Mouse (Mus musculus): ENCODE data around the gene Itm2c. TPM values are rescaled to one million over a fixed set of nuclear protein-coding genes. Genes with fewer than 3 reads are reported as not detected.

Gene Itm2c
- polyA plus RNA-seq, 1 experiment from 2014 or later, result 258 TPM

GRCm38 (mm10) chr1:85900521-85901333, 6.6 kb downstream of the Itm2c start:
- Histone ChIP-seq H3K4me2 (replicated peaks) (no peak overlapping the region), H3K4me3 (no peak overlapping the region), H3K4me1 (peaks cover 62% of the 10 kb centered on the region), H3K27me3 (no peaks in the 10 kb centered on the region), H3K36me3 (peaks cover 28% of the 10 kb centered on the region), H3K9me3 (no peaks in the 10 kb centered on the region), H3K9ac (no peak overlapping the region), H3K27ac (peak overlapping the region; percentile 31; the same call in 1 of the 2 replicates)
- no peak for ATAC-seq (ENCODE audit: insufficient number of reproducible peaks, insufficient read depth, low FRiP score, low TSS enrichment)
- 72% methylated on average over 7 of the region's 7 CpGs for WGBS

GRCm38 (mm10) chr1:85901516-85902107, 7.5 kb downstream of the Itm2c start:
- H3K9ac ChIP-seq, result no peak overlapping the region
- peaks cover 54% of the 10 kb centered on the region for H3K4me1 ChIP-seq
- no peak overlapping the region for H3K4me3 ChIP-seq
- 61% methylated on average over 3 of the region's 3 CpGs for WGBS
- no peaks in the 10 kb centered on the region for H3K9me3 ChIP-seq
- peak; percentile 2; the same call in 1 of the 2 replicates for ATAC-seq (ENCODE audit: insufficient number of reproducible peaks, insufficient read depth, low FRiP score, low TSS enrichment)
- H3K36me3 ChIP-seq, result peaks cover 37% of the 10 kb centered on the region
- no peaks in the 10 kb centered on the region for H3K27me3 ChIP-seq
- H3K27ac ChIP-seq, result 0 out of 2 replicates have a peak overlapping the region, but pooled peaks have one; percentile 13
- H3K4me2 ChIP-seq (replicated peaks), result peak overlapping the region; percentile 9; the same call in 1 of the 2 replicates

- H3K36me3 ChIP-seq, result peaks cover 42% of the 10 kb centered on the region
- H3K4me3 ChIP-seq, result no peak overlapping the region
- ATAC-seq (ENCODE audit: insufficient number of reproducible peaks, insufficient read depth, low FRiP score, low TSS enrichment), result peak; percentile 54; the same call in 1 of the 2 replicates
- no peak overlapping the region for H3K27ac ChIP-seq
- 40% methylated on average over 7 of the region's 7 CpGs for WGBS
- H3K4me2 ChIP-seq (replicated peaks), result no peak overlapping the region
- no peaks in the 10 kb centered on the region for H3K9me3 ChIP-seq
- peaks cover 48% of the 10 kb centered on the region for H3K4me1 ChIP-seq
- H3K27me3 ChIP-seq, result no peaks in the 10 kb centered on the region
- no peak overlapping the region for H3K9ac ChIP-seq
Measured at GRCm38 (mm10) chr1:85902108-85902561, 8.1 kb downstream of the Itm2c start.

- WGBS, result 92% methylated on average over 12 of the region's 12 CpGs
- Histone ChIP-seq H3K9ac (no peak overlapping the region), H3K27me3 (no peaks in the 10 kb centered on the region), H3K4me1 (peaks cover 6% of the 10 kb centered on the region), H3K4me3 (no peak overlapping the region), H3K9me3 (no peaks in the 10 kb centered on the region), H3K4me2 (replicated peaks) (no peak overlapping the region), H3K36me3 (peaks cover 72% of the 10 kb centered on the region), H3K27ac (no peak overlapping the region)
- no peak; the same call in 1 of the 2 replicates for ATAC-seq (ENCODE audit: insufficient number of reproducible peaks, insufficient read depth, low FRiP score, low TSS enrichment)
Measured at GRCm38 (mm10) chr1:85906892-85907291, 12.8 kb downstream of the Itm2c start.

GRCm38 (mm10) chr1:85908754-85909590, 14.9 kb downstream of the Itm2c start:
- H3K4me2 ChIP-seq (replicated peaks), result no peak overlapping the region
- no peaks in the 10 kb centered on the region for H3K4me1 ChIP-seq
- no peak overlapping the region for H3K27ac ChIP-seq
- H3K36me3 ChIP-seq, result peaks cover 60% of the 10 kb centered on the region
- 68% methylated on average over 13 of the region's 13 CpGs for WGBS
- H3K9ac ChIP-seq, result no peak overlapping the region
- H3K4me3 ChIP-seq, result no peak overlapping the region
- no peaks in the 10 kb centered on the region for H3K9me3 ChIP-seq
- no peaks in the 10 kb centered on the region for H3K27me3 ChIP-seq
- no peak for ATAC-seq (ENCODE audit: insufficient number of reproducible peaks, insufficient read depth, low FRiP score, low TSS enrichment)

- Histone ChIP-seq H3K4me2 (replicated peaks) (no peak overlapping the region), H3K27me3 (no peaks in the 10 kb centered on the region), H3K9ac (no peak overlapping the region), H3K36me3 (peaks cover 19% of the 10 kb centered on the region), H3K9me3 (no peaks in the 10 kb centered on the region), H3K4me1 (peaks cover 6% of the 10 kb centered on the region; the same call in 1 of the 2 replicates), H3K27ac (no peak overlapping the region), H3K4me3 (no peak overlapping the region)
- no peak for ATAC-seq (ENCODE audit: insufficient number of reproducible peaks, insufficient read depth, low FRiP score, low TSS enrichment)
- WGBS, result 89% methylated on average over 7 of the region's 7 CpGs
Measured at GRCm38 (mm10) chr1:85913078-85913755, 19.1 kb downstream of the Itm2c start.

GRCm38 (mm10) chr1:85915890-85916289, 21.8 kb downstream of the Itm2c start:
- H3K4me3 ChIP-seq, result no peak overlapping the region
- H3K9ac ChIP-seq, result no peak overlapping the region
- ATAC-seq (ENCODE audit: insufficient number of reproducible peaks, insufficient read depth, low FRiP score, low TSS enrichment), result no peak
- H3K4me2 ChIP-seq (replicated peaks), result no peak overlapping the region
- 0 out of 2 replicates have a peak, but pooled peaks cover under 1% of the 10 kb centered on the region for H3K36me3 ChIP-seq
- H3K27ac ChIP-seq, result no peak overlapping the region
- no peaks in the 10 kb centered on the region for H3K27me3 ChIP-seq
- H3K4me1 ChIP-seq, result peaks cover 6% of the 10 kb centered on the region; the same call in 1 of the 2 replicates
- no peaks in the 10 kb centered on the region for H3K9me3 ChIP-seq

GRCm38 (mm10) chr1:85916830-85917450, 22.9 kb downstream of the Itm2c start:
- H3K36me3 ChIP-seq, result no peaks in the 10 kb centered on the region
- no peak overlapping the region for H3K4me3 ChIP-seq
- no peak; the same call in 1 of the 2 replicates for ATAC-seq (ENCODE audit: insufficient number of reproducible peaks, insufficient read depth, low FRiP score, low TSS enrichment)
- H3K4me1 ChIP-seq, result peaks cover 6% of the 10 kb centered on the region; the same call in 1 of the 2 replicates
- 51% methylated on average over 4 of the region's 4 CpGs for WGBS
- H3K9me3 ChIP-seq, result no peaks in the 10 kb centered on the region
- H3K4me2 ChIP-seq (replicated peaks), result no peak overlapping the region
- H3K9ac ChIP-seq, result no peak overlapping the region
- no peaks in the 10 kb centered on the region for H3K27me3 ChIP-seq
- H3K27ac ChIP-seq, result no peak overlapping the region

- Histone ChIP-seq H3K27ac (no peak overlapping the region), H3K36me3 (no peaks in the 10 kb centered on the region), H3K4me1 (peaks cover 6% of the 10 kb centered on the region; the same call in 1 of the 2 replicates), H3K4me2 (replicated peaks) (no peak overlapping the region), H3K27me3 (no peaks in the 10 kb centered on the region), H3K4me3 (no peak overlapping the region), H3K9me3 (no peaks in the 10 kb centered on the region), H3K9ac (no peak overlapping the region)
- 65% methylated on average over 7 of the region's 7 CpGs for WGBS
- ATAC-seq (ENCODE audit: insufficient number of reproducible peaks, insufficient read depth, low FRiP score, low TSS enrichment), result no peak
Measured at GRCm38 (mm10) chr1:85919621-85920020, 25.5 kb downstream of the Itm2c start.

GRCm38 (mm10) chr1:85921725-85922124, 27.6 kb downstream of the Itm2c start:
- Histone ChIP-seq H3K27ac (no peak overlapping the region), H3K4me1 (peaks cover 6% of the 10 kb centered on the region; the same call in 1 of the 2 replicates), H3K36me3 (no peaks in the 10 kb centered on the region), H3K4me2 (replicated peaks) (no peak overlapping the region), H3K9ac (no peak overlapping the region), H3K9me3 (no peaks in the 10 kb centered on the region), H3K4me3 (no peak overlapping the region), H3K27me3 (no peaks in the 10 kb centered on the region)
- WGBS, result 88% methylated on average over 7 of the region's 7 CpGs
- ATAC-seq (ENCODE audit: insufficient number of reproducible peaks, insufficient read depth, low FRiP score, low TSS enrichment), result no peak

All from embryonic facial prominence, embryonic 12.5 days (tissue).